Mouse (Mus musculus) liver, embryonic 12.5 days (tissue): ENCODE data around the gene Zfp386. TPM values are rescaled to one million over a fixed set of nuclear protein-coding genes. Genes with fewer than 3 reads are reported as not detected.
A peak's percentile ranks its signal among the peaks of the same experiment; 100 is the strongest.
"Not testable (repeated sequence)": the region's sequence is repeated elsewhere in the genome, so short reads cannot be mapped to it uniquely, and the experiment has no call there.

Experiments used
- ATAC-seq: fragments of 200-750 bp; cut with Nextera tagmentation; 2 replicates; pipeline ENCODE4 v1.8.0; 2017; ENCODE audit warnings: moderate number of reproducible peaks, mild to moderate bottlenecking, moderate library complexity
- H3K27ac ChIP-seq: fragments of 300-500 bp; sonication (generic); 2 replicates; pipeline ENCODE4 v1.5.1; 2016; ENCODE audit warnings: mild to moderate bottlenecking
- H3K27me3 ChIP-seq: fragments of 300-500 bp; sonication (generic); replicated peaks from 2 replicates; pipeline ENCODE4 v1.6.1; 2016; ENCODE audit warnings: mild to moderate bottlenecking, moderate library complexity
- H3K36me3 ChIP-seq: fragments of 300-500 bp; sonication (generic); 2 replicates; pipeline ENCODE4 v1.6.1; 2016; ENCODE audit warnings: mild to moderate bottlenecking, moderate library complexity
- H3K4me1 ChIP-seq: fragments of 300-500 bp; sonication (generic); 2 replicates; pipeline ENCODE4 v1.6.1; 2016
- H3K4me2 ChIP-seq: fragments of 300-500 bp; sonication (generic); 2 replicates; pipeline ENCODE4 v1.6.1; 2016; ENCODE audit warnings: mild to moderate bottlenecking, moderate library complexity
- H3K4me3 ChIP-seq: fragments of 300-500 bp; sonication (generic); 2 replicates; pipeline ENCODE4 v1.5.1; 2016; ENCODE audit warnings: mild to moderate bottlenecking, moderate library complexity
- H3K9ac ChIP-seq: fragments of 300-500 bp; sonication (generic); 2 replicates; pipeline ENCODE4 v1.6.1; 2016; ENCODE audit warnings: mild to moderate bottlenecking, moderate library complexity
- H3K9me3 ChIP-seq: fragments of 300-500 bp; sonication (generic); replicated peaks from 2 replicates; pipeline ENCODE4 v1.6.1; 2016; ENCODE audit warnings: mild to moderate bottlenecking, moderate library complexity
- WGBS: fragments of 180-500 bp; shearing (Covaris S2); methylation state at CpG from one replicate; pipeline ENCODE4 v1.1.7; 2016; ENCODE audit not compliant: insufficient replicate concordance; 5-methylcytosine and 5-hydroxymethylcytosine counted together
- polyA plus RNA-seq: library from polyadenylated mRNA; unstranded; fragments of >200 nt; fragmentation: Nextera tagmentation; extraction: Ambion mirVana; gene quantifications from 2 replicates; pipeline ENCODE4 v1.2.1, GENCODE M21; 2016

The Zfp386 gene
- polyA plus RNA-seq = 8.7 and 9.1 TPM in 2 replicates

GRCm38 (mm10) chr12:116047440-116048377, at the start of gene Zfp386:
Zfp386 (plus strand) TSS chr12:116047724.
- H3K4me2 ChIP-seq = peak within 1 kb of the TSS; percentile 78
- H3K27me3 ChIP-seq = 0 out of 2 replicates have a peak, but pooled peaks cover 5% of the 10 kb centered on the region
- H3K4me1 ChIP-seq = peaks cover 12% of the 10 kb centered on the region
- no peaks in the 10 kb centered on the region for H3K36me3 ChIP-seq
- peak within 1 kb of the TSS; percentile 68 for H3K4me3 ChIP-seq
- H3K27ac ChIP-seq = peak within 1 kb of the TSS; percentile 66
- peak; percentile 97 for ATAC-seq
- peak within 1 kb of the TSS; percentile 65 for H3K9ac ChIP-seq
- WGBS = 1% methylated on average over 55 of the region's 55 CpGs
- no peaks in the 10 kb centered on the region for H3K9me3 ChIP-seq

DNA sequence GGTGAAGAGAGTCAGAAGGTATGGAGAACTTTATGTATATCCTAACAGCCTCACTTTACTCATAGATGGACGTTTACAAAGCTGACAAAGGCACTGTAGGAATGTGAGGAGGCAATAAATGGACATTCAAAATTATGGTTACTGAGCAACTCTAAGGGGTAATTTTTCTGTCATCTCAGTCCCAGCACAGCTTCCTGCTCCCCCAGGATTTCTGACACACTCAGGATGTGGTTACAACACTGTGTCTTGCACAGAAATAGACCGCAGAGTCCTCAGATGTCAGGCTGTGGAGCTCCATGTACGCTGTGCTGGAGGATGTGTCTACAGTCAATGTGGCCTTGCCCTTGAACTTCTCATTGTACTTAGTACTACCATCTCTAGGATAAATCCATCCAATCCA, 47.7 kb upstream of the Zfp386 start:
- ATAC-seq, H3K9ac ChIP-seq: not testable (repeated sequence)

GRCm38 (mm10) chr12:116002946-116003345, 44.6 kb upstream of the Zfp386 start:
- not testable (repeated sequence) for H3K9ac ChIP-seq, H3K27ac ChIP-seq, ATAC-seq, H3K4me2 ChIP-seq, H3K4me1 ChIP-seq, H3K9me3 ChIP-seq, H3K36me3 ChIP-seq, H3K27me3 ChIP-seq, H3K4me3 ChIP-seq
- WGBS = 52% methylated on average over 1 of the region's 1 CpGs

More for the DNA sequence above, 47.7 kb upstream of the Zfp386 start:
- H3K36me3 ChIP-seq, H3K4me1 ChIP-seq, H3K27ac ChIP-seq, H3K4me3 ChIP-seq, H3K9me3 ChIP-seq, H3K4me2 ChIP-seq, H3K27me3 ChIP-seq: not testable (repeated sequence)
- WGBS = 53% methylated on average over 3 of the region's 3 CpGs

DNA sequence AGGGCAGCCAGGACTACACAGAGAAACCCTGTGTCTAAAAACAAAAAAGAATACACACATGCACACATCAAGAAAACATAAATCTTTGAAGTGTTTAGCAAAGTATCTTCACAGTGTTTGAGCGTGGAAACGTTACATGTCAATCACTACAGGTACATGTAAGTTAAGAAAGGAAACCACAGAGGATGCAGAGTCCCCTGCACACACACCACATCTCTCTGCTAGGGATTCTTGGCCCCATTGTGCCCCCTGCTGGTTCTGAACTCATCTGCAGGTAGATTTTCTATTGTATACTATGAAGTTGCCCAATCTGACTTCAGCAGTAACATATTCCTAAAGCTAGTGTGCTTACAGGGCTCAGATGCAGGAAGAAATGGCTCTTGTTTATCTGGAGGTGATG, 36.7 kb upstream of the Zfp386 start:
- no peaks in the 10 kb centered on the region for H3K9me3 ChIP-seq
- H3K27ac ChIP-seq = no peak overlapping the region
- H3K36me3 ChIP-seq = no peaks in the 10 kb centered on the region
- ATAC-seq = no peak
- no peaks in the 10 kb centered on the region for H3K27me3 ChIP-seq
- no peaks in the 10 kb centered on the region for H3K4me1 ChIP-seq
- H3K4me3 ChIP-seq = no peak overlapping the region
- no peak overlapping the region for H3K9ac ChIP-seq
- H3K4me2 ChIP-seq = no peak overlapping the region
- 50% methylated on average over 2 of the region's 2 CpGs for WGBS

GRCm38 (mm10) chr12:116028095-116028494, 19.4 kb upstream of the Zfp386 start:
- Histone ChIP-seq H3K4me2 (no peak overlapping the region), H3K4me1 (no peaks in the 10 kb centered on the region), H3K9me3 (no peaks in the 10 kb centered on the region), H3K36me3 (no peaks in the 10 kb centered on the region), H3K9ac (no peak overlapping the region), H3K4me3 (no peak overlapping the region), H3K27me3 (no peaks in the 10 kb centered on the region), H3K27ac (no peak overlapping the region)
- no peak for ATAC-seq
- 54% methylated on average over 2 of the region's 2 CpGs for WGBS

DNA sequence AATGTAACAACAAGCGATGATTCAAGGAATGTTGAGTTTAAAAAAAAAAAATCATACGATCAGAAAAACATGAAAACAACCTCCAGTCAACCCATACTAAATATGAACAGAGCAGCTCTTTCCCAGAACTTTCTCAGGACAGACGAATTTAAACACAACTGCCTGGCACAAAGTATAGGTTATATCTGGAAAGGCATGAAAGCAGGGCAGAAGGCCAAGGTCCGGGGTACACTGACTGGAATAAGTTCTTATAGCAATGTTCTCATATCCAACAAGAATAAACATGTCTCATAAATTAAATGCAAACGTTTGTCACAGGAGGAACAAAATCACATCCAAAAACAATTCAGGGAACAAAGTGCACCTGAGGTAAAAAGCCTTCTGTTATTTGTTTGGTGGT, 12.2 kb upstream of the Zfp386 start:
- no peak overlapping the region for H3K9ac ChIP-seq
- WGBS = 56% methylated on average over 5 of the region's 5 CpGs

GRCm38 (mm10) chr12:116044785-116045184, 2.7 kb upstream of the Zfp386 start:
- no peak overlapping the region for H3K9ac ChIP-seq
- H3K4me3 ChIP-seq = no peak overlapping the region
- peaks cover 12% of the 10 kb centered on the region for H3K4me1 ChIP-seq
- no peak overlapping the region for H3K4me2 ChIP-seq
- no peak overlapping the region for H3K27ac ChIP-seq
- no peaks in the 10 kb centered on the region for H3K9me3 ChIP-seq
- 0 out of 2 replicates have a peak, but pooled peaks cover 5% of the 10 kb centered on the region for H3K27me3 ChIP-seq
- H3K36me3 ChIP-seq = no peaks in the 10 kb centered on the region
- ATAC-seq = no peak
- WGBS = 71% methylated on average over 5 of the region's 5 CpGs

More for the DNA sequence above, 12.2 kb upstream of the Zfp386 start:
- H3K4me3 ChIP-seq = no peak overlapping the region
- no peak overlapping the region for H3K27ac ChIP-seq
- no peaks in the 10 kb centered on the region for H3K27me3 ChIP-seq
- no peaks in the 10 kb centered on the region; the same call in 1 of the 2 replicates for H3K9me3 ChIP-seq
- no peaks in the 10 kb centered on the region for H3K36me3 ChIP-seq
- no peaks in the 10 kb centered on the region for H3K4me1 ChIP-seq
- no peak overlapping the region for H3K4me2 ChIP-seq
- no peak for ATAC-seq

DNA sequence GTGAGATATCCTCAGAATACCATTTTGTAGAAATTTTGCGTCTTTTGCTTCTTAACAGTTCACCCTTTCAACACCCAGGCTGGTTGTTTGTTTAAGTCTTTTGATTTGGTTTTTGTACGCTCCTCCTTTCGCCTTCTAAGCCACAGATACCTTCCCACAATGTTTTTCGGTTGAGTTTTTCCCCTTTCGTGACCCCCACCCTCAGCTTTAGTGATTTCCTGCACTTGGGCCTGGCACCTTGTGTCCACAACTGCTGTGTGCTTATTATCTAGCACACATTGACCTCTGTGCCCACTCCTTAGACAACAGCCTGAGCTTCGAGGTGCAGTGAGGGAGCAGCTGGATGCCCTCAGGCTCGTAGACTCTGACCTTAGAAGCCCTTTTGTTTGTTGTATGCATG, 1.2 kb downstream of the Zfp386 start:
- Histone ChIP-seq H3K4me1 (peaks cover 12% of the 10 kb centered on the region), H3K9ac (no peak overlapping the region), H3K27me3 (0 out of 2 replicates have a peak, but pooled peaks cover 5% of the 10 kb centered on the region), H3K36me3 (no peaks in the 10 kb centered on the region), H3K4me3 (peak overlapping the region; percentile 68; the same call in 1 of the 2 replicates), H3K27ac (no peak overlapping the region), H3K4me2 (peak overlapping the region; percentile 78), H3K9me3 (no peaks in the 10 kb centered on the region)
- ATAC-seq = no peak
- 67% methylated on average over 7 of the region's 7 CpGs for WGBS

GRCm38 (mm10) chr12:116049236-116049635, 1.7 kb downstream of the Zfp386 start:
- WGBS = 78% methylated on average over 3 of the region's 3 CpGs
- no peak overlapping the region for H3K4me2 ChIP-seq
- no peak overlapping the region for H3K9ac ChIP-seq
- 0 out of 2 replicates have a peak, but pooled peaks cover 5% of the 10 kb centered on the region for H3K27me3 ChIP-seq
- no peaks in the 10 kb centered on the region for H3K36me3 ChIP-seq
- no peak overlapping the region for H3K4me3 ChIP-seq
- no peak overlapping the region for H3K27ac ChIP-seq
- no peaks in the 10 kb centered on the region for H3K9me3 ChIP-seq
- no peak for ATAC-seq
- H3K4me1 ChIP-seq = peaks cover 12% of the 10 kb centered on the region

DNA sequence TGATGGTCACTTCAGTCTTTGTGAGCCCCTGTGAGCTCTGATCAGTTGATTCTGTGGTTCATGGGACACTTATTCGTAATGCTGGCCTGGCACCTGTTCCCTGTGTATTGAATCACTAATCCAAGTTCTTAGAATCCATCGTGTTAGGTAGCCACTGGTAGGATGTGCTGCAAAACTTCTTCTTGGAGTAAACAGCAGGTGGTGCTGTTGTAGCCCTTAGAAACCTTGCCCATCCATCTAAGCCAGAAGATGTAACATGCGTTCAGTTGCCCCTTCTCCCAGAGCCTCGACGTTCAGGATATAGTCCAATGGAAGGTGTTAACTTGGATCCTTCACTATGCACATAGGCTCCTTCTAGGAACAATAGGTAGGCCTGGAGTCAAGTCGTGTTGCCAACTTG, 2.2 kb downstream of the Zfp386 start:
- no peak overlapping the region for H3K27ac ChIP-seq
- H3K4me3 ChIP-seq = no peak overlapping the region
- H3K36me3 ChIP-seq = peaks cover 3% of the 10 kb centered on the region
- WGBS = 56% methylated on average over 6 of the region's 6 CpGs
- H3K4me2 ChIP-seq = no peak overlapping the region
- 0 out of 2 replicates have a peak, but pooled peaks cover 5% of the 10 kb centered on the region for H3K27me3 ChIP-seq
- no peaks in the 10 kb centered on the region for H3K9me3 ChIP-seq
- peaks cover 12% of the 10 kb centered on the region for H3K4me1 ChIP-seq
- no peak overlapping the region for H3K9ac ChIP-seq
- no peak for ATAC-seq

- Histone ChIP-seq H3K4me1 (0 out of 2 replicates have a peak, but pooled peaks cover 1% of the 10 kb centered on the region), H3K36me3 (peaks cover 40% of the 10 kb centered on the region), H3K4me2 (no peak overlapping the region), H3K4me3 (no peak overlapping the region), H3K9ac (no peak overlapping the region), H3K27me3 (no peaks in the 10 kb centered on the region), H3K9me3 (0 out of 2 replicates have a peak, but pooled peaks cover 2% of the 10 kb centered on the region), H3K27ac (no peak overlapping the region)
- 80% methylated on average over 8 of the region's 8 CpGs for WGBS
- no peak for ATAC-seq
Measured at GRCm38 (mm10) chr12:116054342-116054741, 6.8 kb downstream of the Zfp386 start.

DNA sequence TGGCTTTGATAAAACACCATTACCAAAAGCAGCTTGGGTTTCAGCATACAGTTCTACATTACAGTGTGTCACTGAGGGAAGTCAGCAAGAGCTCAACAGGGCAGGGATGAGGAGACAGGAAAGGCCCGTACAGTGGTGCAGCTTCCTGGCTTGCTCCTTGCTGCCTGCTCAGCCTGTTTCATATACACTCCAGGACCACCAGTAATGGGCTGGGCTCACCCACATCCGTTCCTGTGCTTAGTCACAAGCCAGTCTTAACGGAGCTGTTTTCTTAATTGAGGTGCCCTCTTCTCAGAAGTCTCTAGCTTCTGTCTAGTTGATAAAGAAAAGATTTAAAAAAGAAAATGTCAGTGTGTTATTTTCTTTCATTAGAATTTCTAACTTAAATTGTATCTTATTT, 8.6 kb downstream of the Zfp386 start:
- no peak overlapping the region for H3K9ac ChIP-seq
- H3K27ac ChIP-seq = no peak overlapping the region
- H3K9me3 ChIP-seq = peaks cover 14% of the 10 kb centered on the region
- H3K36me3 ChIP-seq = peaks cover 56% of the 10 kb centered on the region
- no peak overlapping the region for H3K4me3 ChIP-seq
- no peaks in the 10 kb centered on the region for H3K27me3 ChIP-seq
- ATAC-seq = no peak
- no peaks in the 10 kb centered on the region for H3K4me1 ChIP-seq
- WGBS = 68% methylated on average over 3 of the region's 3 CpGs
- no peak overlapping the region for H3K4me2 ChIP-seq
